Mouse (Mus musculus) liver, adult 2 months (tissue): ENCODE data around the gene Cuedc2.

Source experiments
- CTCF ChIP-seq: fragments of 200-500 bp; IDR thresholded peaks from 2 replicates; pipeline ENCODE4 v1.5.1; 2011; ENCODE audit warnings: low read depth, low read length, control low read depth
- POLR2A ChIP-seq: fragments of 200-500 bp; IDR thresholded peaks from 2 replicates; pipeline ENCODE4 v1.6.1; 2011; ENCODE audit warnings: low read length, control low read depth; ENCODE audit not compliant: insufficient read depth; ENCODE audit errors: extremely low read depth

DNA sequence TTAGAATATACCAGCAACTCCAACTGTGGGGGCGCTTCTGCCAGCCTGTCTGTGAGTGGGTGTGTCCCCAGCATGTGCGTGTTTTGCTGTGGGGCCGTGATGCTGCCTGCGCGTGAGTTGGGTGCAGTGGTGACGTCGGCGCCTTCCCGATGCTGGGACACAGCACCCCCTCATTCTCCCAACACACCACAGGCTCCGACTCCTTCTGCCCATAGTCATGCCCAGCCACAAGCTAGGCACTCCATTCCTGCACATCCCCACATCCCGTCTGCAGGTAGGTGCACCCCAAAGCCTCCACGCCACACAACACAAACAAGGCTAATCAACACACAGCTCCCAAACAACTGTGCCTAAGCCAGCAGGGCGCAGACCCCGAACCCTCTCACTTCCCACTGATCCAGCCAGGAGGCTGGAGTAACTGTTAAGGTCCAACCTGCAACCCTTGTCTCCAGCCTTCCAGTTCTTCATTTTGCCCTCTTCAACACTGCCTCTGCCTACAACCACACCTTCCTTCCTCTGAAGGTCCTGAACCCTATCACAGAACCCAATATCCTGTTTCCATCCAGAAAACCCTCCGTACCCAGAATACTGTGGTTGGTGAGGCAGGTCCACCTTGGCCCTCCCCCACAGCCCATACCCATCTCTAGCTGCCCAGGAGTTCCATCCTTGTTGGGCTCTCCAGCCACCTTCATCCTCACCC, 21.5 kb downstream of the Cuedc2 start:
- TF ChIP-seq CTCF (no peak), POLR2A (no peak)
